Mouse (Mus musculus) cerebellum, postnatal 25 days (tissue): Measurements from ENCODE around the gene Ctnnbip1.

Experiments
- DNase-seq, 2 experiments: peaks; one replicate each; pipeline ENCODE4 v3.0.0; 2021; ENCODE audit warnings: mixed read lengths in 2 of 2

The Ctnnbip1 gene

GRCm38 (mm10) chr4:149517868-149518340 is at the start of gene Ctnnbip1:
TSS of gene Ctnnbip1 (plus strand) at chr4:149518236.
- DNase-seq = peak; percentile 95 to 98

GRCm38 (mm10) chr4:149469557-149469956 is 48.5 kb upstream of the Ctnnbip1 start:
- DNase-seq = no peak

DNA sequence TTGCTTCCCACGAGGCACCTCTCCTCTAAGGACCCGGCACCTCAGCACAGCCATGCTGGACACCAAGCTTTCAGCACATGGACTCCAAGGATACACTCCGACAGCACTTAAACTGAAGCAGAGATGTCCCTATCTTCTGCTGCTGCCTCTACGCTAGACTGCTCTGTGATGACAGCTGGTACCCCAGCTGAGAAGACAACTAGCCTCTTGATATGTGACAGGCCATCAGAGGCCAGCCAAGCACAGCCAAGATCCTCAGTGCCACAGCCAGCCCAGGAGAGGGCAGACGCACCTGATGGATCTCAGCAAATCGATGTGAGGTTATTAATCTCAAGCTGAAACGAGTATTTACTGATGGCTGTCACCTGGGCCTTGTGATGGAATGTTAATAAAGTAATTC is 42.9 kb upstream of the Ctnnbip1 start:
- DNase-seq = peak in 1 of 2 experiments; percentile 34

- no peak for DNase-seq
Measured at GRCm38 (mm10) chr4:149477078-149477477, 41.0 kb upstream of the Ctnnbip1 start, which contains the start of gene Tmem274. TSS of gene Tmem274 (plus strand) at chr4:149477378.

DNA sequence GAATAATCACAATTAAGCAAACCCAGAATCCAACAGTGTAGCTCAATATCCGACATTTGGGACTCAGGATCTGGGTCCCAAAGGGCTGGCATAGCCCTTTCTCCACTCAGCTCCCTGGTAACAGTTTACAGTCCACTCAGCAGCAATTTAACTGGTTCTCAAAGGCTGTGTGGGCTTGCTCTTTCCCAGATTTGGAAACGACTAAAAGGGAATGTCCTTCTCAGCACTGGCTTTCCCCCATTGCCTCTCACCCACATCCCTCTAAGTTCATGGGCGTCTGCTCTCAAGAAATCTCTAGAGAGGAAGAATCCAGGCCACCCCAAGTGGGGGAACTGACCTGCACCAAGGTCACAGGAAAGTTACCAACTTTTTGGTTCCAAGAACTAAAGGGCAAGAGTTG is 33.5 kb upstream of the Ctnnbip1 start:
- DNase-seq = no peak

DNA sequence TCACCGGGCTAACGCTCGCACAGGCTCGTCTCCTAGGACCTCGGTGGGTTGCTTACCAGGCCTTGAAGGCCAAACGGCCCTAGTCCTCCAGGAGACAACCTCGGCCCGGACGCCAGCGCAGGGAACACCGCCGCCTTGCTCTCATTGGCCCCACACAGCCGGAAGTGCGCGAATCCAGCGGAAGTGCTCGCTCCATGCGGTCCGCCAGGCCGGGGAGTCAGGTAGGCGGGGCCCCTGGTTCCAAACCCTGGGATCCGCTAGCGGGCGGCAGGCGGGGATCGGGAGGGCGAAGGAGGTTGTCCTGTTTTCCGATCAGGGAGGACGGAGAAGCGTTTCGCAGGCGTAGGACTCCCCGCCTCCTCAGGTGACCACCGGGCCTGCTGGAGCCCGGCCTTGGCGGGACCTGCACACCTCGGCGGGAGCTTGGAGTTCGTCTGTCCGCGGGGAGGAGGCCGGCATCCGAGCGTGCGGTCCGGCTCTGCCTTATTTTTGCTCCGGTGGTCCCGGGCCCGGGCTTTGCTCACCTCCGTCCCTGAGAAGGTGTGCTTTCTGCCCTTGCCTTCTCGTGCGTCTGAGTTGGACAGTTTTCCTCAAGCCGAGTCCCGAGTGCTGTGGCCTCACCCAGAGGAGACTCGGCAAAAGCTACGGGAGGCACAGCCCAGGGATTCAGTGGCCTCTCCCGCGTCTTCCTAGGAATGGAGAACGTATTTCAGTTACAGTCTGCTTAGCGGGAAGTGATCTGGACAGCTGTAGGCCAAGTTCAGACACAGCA is 32.8 kb upstream of the Ctnnbip1 start, which contains the start of the genes Nmnat1 and Lzic:
Gene Nmnat1 (minus strand): TSS at position 150 of the 772 bp plus-strand sequence.
Gene Lzic (plus strand): TSS at position 177 of the 772 bp plus-strand sequence.
- peak; percentile 95 to 96 for DNase-seq

DNA sequence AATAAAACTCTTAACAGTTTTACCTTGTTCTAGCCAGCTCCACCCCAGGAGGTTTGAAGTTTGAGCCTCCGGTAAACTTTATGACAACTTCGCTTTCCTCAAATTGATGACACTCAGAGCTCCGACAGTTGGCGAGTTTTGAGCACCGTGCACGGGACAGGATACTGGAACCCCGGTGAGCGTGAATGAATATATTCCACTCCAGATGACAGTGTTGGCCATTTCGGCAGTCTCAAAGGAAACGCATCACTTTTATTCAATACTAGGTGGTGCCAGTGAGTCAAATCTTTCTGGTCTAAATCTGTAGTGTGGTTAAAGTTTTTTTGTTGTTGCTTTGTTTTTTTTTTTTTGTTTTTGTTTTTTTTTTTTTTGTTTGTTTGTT is 32.2 kb upstream of the Ctnnbip1 start:
- peak in 1 of 2 experiments; percentile 29 for DNase-seq

GRCm38 (mm10) chr4:149487729-149488128 is 30.3 kb upstream of the Ctnnbip1 start:
- no peak for DNase-seq

DNA sequence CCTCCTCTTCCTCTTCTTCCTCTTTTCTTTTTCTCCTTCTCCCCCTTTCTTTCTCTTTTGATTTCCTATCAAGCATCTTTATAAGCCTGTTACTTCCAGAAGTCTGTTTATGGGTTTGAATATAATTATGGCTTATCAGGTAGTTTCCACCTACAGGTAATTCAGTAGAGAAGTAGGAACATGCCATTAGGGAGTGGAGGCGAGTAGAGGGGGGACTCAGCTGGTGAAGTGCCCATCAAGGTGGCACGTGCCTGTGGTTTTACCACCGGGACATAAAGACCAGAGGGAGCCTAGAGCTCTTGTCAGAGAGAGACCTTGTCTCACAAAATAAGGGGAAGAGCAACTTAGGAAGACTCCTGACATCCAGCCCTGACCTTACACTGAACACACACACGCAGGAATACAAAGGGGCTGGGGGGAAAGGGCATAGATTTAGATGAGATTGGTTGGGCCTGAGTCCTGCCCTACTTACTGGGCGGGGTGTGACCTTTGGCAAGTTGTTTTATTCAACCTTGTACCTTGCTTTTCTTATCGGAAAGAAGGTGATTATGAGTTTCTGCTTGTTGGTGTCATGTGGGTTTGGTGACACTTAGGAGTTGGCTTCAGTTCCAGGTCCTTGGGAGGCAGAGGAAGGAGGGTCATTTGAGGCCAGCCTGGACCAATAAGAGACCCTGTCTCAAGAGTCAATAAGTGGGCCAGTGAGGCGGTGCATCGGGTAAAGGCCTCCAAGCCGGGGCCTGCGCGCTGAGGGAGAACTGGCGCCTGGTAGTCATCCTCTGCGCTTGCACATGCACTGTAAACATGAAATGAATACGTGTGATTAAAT is 28.4 kb upstream of the Ctnnbip1 start:
- DNase-seq = no peak

DNA sequence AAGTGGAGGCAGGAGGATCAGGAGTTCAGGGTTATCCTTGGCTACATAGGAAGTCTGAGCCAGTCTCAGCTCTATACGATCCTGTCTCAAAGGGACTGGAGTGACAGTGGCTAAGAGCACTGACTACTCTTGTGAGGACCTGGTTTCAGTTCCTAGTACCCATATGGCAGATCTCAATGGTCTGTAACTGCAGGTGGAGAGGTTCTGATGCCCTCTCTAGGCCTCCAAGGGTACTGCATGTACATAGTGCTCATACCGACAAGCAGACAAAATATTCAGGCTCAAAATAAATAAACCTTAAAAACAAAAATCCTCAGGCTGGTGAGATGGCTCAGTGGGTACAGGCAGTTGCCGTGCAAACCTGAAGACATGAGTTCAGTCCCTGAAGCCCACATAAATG is 26.9 kb upstream of the Ctnnbip1 start:
- no peak for DNase-seq

- DNase-seq = no peak
Measured at GRCm38 (mm10) chr4:149496612-149497011, 21.4 kb upstream of the Ctnnbip1 start.

DNA sequence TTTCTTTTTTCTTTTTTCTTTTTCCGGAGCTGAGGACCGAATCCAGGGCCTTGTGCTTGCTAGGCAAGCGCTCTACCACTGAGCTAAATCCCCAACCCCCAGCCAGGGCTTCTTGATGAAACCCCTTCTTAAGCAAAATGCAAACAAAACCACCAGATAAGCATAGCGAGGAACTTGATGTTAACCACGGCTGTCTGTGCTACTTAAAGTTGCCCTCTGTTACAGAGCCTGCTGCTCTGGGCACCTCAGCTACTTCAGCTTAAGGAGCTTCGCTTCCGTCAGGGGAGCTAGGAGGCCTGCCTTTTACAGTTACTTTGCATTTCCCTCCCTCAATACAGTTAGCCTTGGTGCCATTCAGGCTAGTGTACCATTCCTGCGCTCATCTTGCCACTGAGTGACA is 19.1 kb upstream of the Ctnnbip1 start:
- no peak for DNase-seq

GRCm38 (mm10) chr4:149499790-149500189 is 18.2 kb upstream of the Ctnnbip1 start:
- no peak for DNase-seq

GRCm38 (mm10) chr4:149504363-149504762 is 13.7 kb upstream of the Ctnnbip1 start:
- no peak for DNase-seq

DNA sequence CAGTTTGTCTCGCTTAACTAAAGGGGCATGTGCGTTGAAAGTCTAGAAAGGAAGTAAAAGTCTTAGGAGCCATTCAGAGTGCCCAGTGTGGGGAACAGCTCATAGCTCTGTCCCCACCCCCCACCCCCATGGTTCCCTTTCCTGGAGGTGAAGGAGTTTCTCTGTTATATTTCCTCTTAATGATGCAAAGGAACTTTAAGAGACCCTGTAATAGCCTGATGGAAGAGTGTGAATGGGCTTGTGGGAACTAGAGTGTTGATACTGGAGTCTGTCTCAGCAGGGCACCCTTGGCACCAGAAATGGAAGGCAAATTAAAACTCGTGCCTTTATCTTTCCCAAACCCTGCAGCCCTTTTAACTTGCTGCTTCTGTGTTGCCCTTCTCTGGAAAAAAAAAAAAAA is 13.2 kb upstream of the Ctnnbip1 start:
- DNase-seq = no peak

GRCm38 (mm10) chr4:149505261-149505967 is 12.6 kb upstream of the Ctnnbip1 start:
- DNase-seq = no peak

GRCm38 (mm10) chr4:149506904-149507303 is 11.1 kb upstream of the Ctnnbip1 start:
- DNase-seq = no peak

DNA sequence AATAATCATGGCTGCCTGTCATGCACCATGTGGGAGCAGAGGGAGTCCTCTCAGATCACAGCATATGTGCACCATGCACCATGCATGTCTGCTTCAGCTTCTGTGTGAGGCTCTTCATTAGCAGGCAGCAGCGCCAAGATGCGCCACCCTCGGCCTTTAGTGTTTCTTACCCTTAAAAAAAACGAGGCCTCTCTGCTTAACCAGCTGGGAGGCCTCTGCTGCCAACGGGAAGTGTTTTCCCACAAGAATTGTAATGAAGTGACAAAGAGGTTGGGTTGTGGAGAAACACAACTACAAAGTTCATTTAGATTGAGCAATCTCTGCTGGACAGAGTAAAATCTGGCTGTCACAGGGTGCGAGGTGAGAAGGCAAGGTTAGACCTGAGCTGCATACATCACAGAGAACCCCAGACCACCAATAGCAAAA is 6.8 kb upstream of the Ctnnbip1 start:
- DNase-seq = no peak

DNA sequence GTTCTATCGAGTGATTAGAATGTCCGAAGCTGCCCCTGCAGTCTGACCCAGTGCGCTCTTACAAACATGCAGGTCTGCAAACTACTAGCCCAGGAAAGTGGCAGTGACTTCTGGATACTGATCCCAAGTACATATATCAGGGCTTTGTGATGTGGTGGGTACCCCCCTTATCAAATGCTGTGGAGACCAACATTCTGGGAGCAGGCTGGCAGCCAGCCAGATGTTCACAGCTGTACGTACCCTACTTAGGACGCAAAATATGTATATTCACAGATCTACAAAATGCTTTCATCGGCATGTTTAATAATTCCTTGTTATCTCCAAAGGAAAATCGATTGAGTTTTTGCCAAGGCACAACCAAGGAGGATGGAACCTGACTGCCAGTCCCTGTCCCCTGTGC is 6.0 kb upstream of the Ctnnbip1 start:
- DNase-seq = no peak

- no peak for DNase-seq
Measured at GRCm38 (mm10) chr4:149515706-149516105, 2.3 kb upstream of the Ctnnbip1 start.

GRCm38 (mm10) chr4:149518351-149519220 is 550 bp downstream of the Ctnnbip1 start:
- DNase-seq = peak in 1 of 2 experiments; percentile 29

DNA sequence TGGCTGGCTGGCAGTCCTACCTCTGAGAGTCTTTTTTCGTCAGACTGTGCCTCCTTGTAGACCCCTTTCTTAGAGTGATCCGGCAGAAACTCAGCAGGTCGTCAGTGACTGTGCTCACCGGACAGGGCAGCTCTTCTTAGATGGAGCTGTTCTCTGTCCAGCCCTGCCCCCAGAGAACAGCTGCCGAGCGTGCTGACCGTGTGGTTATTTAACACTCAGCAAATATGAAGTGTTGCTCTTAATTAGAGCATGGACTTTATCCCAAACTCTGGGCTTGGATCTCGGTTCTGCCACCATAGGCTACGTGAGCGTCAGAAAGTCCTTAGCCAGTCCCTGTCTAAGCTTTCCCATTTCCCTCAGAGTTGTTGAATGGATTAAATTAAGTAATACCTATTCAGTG is 3.2 kb downstream of the Ctnnbip1 start:
- no peak for DNase-seq
